Mouse (Mus musculus) olfactory bulb, adult 2 months (tissue): ENCODE data around the gene Syngap1.

Experiments used
- CTCF ChIP-seq: fragments of 200-500 bp; IDR thresholded peaks from 2 replicates; pipeline ENCODE4 v1.5.1; 2012; ENCODE audit warnings: low read depth, mild to moderate bottlenecking, low read length, moderate library complexity; ENCODE audit not compliant: insufficient read depth
- POLR2A ChIP-seq: fragments of 200-500 bp; IDR thresholded peaks from 2 replicates; pipeline ENCODE4 v1.6.1; 2012; ENCODE audit warnings: mild to moderate bottlenecking, low read depth, low read length, moderate library complexity; ENCODE audit not compliant: insufficient read depth

DNA sequence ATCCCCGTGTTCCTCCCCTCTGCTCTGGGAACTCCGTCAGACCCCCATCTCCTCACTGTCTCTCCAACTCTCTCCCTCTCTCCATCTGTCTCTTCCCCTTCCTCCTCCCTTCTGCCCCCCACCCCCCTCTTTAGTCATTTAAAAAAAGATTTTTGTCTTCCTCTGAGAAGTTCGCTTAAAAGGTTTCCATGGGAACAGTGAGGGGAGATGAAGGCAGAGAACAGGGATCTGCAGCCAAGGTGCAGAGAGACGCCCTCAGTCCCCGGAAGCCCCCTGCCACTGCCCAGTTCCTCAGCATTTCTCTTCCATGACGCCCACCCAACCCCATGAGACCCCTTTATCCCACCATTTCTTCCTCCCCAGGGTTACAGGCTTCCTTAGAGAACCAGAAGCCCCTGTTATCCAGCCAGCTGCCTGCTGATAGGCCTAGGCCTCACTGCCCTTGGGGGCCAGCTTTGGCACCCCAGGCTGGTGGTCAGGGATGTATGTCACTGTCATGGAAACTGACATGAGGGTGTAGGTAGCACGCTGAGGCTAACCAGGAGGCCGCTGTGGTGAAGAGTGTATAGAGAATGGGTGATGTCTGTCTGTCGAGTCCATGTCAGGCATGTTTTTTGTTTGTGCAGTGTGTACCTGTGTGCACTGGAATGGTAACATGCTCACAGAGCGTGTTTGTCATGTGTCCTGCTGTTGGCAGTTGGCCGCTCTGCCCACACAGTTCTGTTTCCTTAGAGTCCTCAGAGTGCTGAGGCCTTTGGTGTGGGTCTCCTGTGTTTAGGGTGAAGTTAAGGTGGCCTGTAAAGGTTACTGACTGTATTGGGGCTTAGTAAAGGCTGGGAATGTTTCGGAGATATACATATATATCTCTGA, 6.4 kb downstream of the Syngap1 start:
- TF ChIP-seq CTCF (no peak), POLR2A (no peak)
